Comparison of ENCODE assay signal across 8 mouse cellular contexts in the genomic region with DNA sequence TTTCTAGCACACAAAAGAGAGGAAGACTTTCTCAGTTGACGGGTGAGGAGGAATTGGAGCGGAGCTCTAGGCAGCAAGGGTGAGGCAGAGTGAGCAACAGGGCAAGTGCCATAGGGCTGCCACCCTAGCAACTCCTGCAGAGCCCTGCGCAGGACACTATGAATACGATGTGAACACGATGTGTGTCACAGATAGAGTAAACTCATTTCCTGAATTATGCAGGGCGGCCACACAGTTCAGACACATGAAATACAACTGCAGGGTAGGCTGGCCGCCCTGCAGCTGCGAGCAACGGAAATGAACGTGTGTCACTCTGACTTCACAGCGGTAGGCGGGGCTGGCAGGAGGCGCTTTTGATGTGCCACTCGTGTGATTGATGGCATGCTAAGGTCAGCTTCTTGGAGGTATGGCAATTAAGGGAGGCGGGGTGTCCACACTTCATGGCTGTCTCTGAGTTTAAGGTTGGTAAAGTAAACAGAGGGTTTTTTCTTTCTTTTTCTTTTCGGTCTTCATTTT.
DNase-seq lines count a peak whose midpoint lies in the region; ATAC-seq and TF ChIP-seq lines count a peak whose summit lies in the region.

No protein-coding gene starts in this region.

- TF ChIP-seq POLR2A in lung, adult 2 months (IDR thresholded peaks at IDR 0.05; ENCODE audit: borderline replicate concordance, extremely low read depth, low read depth, low read length): no peak
- peak; percentile 57 for TF ChIP-seq POLR2A in spleen, adult 2 months (IDR thresholded peaks at IDR 0.05; ENCODE audit: low read depth, low read length)

- H3K4me2 ChIP-seq in midbrain, postnatal 0 days (ENCODE audit: low read depth, low read length, poor library complexity, severe bottlenecking): no peak overlapping the region

- ATAC-seq in midbrain, postnatal 0 days (ENCODE audit: low FRiP score): no peak

- no peak overlapping the region for H3K9ac ChIP-seq in midbrain, postnatal 0 days (replicated peaks; ENCODE audit: low read length, poor library complexity, severe bottlenecking)

- peak overlapping the region; percentile 87 for H3K27ac ChIP-seq in spleen, adult 2 months (ENCODE audit: insufficient read depth, low read length)
- H3K27ac ChIP-seq in midbrain, postnatal 0 days (ENCODE audit: low read depth, low read length): no peak overlapping the region

- no peaks in the 10 kb centered on the region for H3K27me3 ChIP-seq in spleen, adult 2 months (ENCODE audit: control insufficient read depth, insufficient read depth, low read length)
- no peaks in the 10 kb centered on the region for H3K27me3 ChIP-seq in midbrain, postnatal 0 days (ENCODE audit: insufficient read depth, low read length)

- no peak for TF ChIP-seq CTCF in lung, adult 2 months (IDR thresholded peaks at IDR 0.05; ENCODE audit: insufficient read depth, low read length)
- TF ChIP-seq CTCF in spleen, adult 2 months (IDR thresholded peaks at IDR 0.05; ENCODE audit: extremely low read depth, insufficient read depth, insufficient read length, insufficient replicate concordance): no peak
- no peak for TF ChIP-seq CTCF in midbrain, postnatal 0 days (IDR thresholded peaks at IDR 0.05)

- H3K36me3 ChIP-seq in spleen, adult 2 months (ENCODE audit: control insufficient read depth, insufficient read depth, low read length): no peaks in the 10 kb centered on the region
- H3K36me3 ChIP-seq in midbrain, postnatal 0 days (ENCODE audit: insufficient read depth, low read length): no peaks in the 10 kb centered on the region

- no peaks in the 10 kb centered on the region for H3K9me3 ChIP-seq in midbrain, postnatal 0 days (ENCODE audit: low read length)

- peak; percentile 92 for DNase-seq in T-cell, adult 2 months (ENCODE audit: low spot score)
- DNase-seq in embryo, embryonic 11 days: peak; percentile 85
- peak; percentile 27 for DNase-seq in kidney, adult 18-20 months
- DNase-seq in lung, adult 2 months: peak; percentile 10
- peak; percentile 62 to 69 for DNase-seq in spleen, adult 2 months (ENCODE audit: low read depth in 1 of 2, low spot score in 2 of 2)
- DNase-seq in layer of hippocampus, adult 8-10 months (ENCODE audit: low spot score in 2 of 2): no peak
- DNase-seq in ovary, postnatal 14 days (ENCODE audit: low spot score): no peak
- DNase-seq in midbrain, postnatal 0 days (ENCODE audit: low spot score): no peak

- peak overlapping the region; percentile 28 for H3K4me3 ChIP-seq in lung, adult 2 months (replicated peaks; ENCODE audit: extremely low read depth, low read depth, low read length)
- H3K4me3 ChIP-seq in spleen, adult 2 months (ENCODE audit: extremely low read depth, insufficient read depth, insufficient read length): peak overlapping the region; percentile 41; the same call in 1 of the 2 replicates
- no peak overlapping the region for H3K4me3 ChIP-seq in midbrain, postnatal 0 days (ENCODE audit: low read depth, low read length)

- WGBS in lung, adult 2 months: 16% methylated on average over 16 of the region's 16 CpGs
- WGBS in spleen, adult 2 months: 12% methylated on average over 16 of the region's 16 CpGs
- WGBS in midbrain, postnatal 0 days: 63% methylated on average over 16 of the region's 16 CpGs

- H3K4me1 ChIP-seq in lung, adult 2 months (ENCODE audit: control insufficient read depth, insufficient read depth, low read length): no peaks in the 10 kb centered on the region; the same call in 1 of the 2 replicates
- H3K4me1 ChIP-seq in spleen, adult 2 months (ENCODE audit: control insufficient read depth, insufficient read depth, insufficient read length): peaks cover 2% of the 10 kb centered on the region; the same call in 1 of the 2 replicates
- no peaks in the 10 kb centered on the region for H3K4me1 ChIP-seq in midbrain, postnatal 0 days (ENCODE audit: insufficient read depth, low read length)

Comparison
In these comparisons a context has a peak if more than half of its experiments do, and no peak if none do; other contexts are left out.
1. DNase-seq: peak in T-cell, adult 2 months (single experiment), embryo, embryonic 11 days (single experiment), kidney, adult 18-20 months (single experiment), lung, adult 2 months (single experiment) and spleen, adult 2 months (2 of 2); none in layer of hippocampus, adult 8-10 months (0 of 2), ovary, postnatal 14 days (single experiment) and midbrain, postnatal 0 days (single experiment).